Mouse (Mus musculus) kidney, adult 11 months (tissue): ENCODE results near the gene Specc1.

Experiments
- DNase-seq: peaks from one replicate; pipeline ENCODE4 v3.0.0; 2022

Gene Specc1

DNA sequence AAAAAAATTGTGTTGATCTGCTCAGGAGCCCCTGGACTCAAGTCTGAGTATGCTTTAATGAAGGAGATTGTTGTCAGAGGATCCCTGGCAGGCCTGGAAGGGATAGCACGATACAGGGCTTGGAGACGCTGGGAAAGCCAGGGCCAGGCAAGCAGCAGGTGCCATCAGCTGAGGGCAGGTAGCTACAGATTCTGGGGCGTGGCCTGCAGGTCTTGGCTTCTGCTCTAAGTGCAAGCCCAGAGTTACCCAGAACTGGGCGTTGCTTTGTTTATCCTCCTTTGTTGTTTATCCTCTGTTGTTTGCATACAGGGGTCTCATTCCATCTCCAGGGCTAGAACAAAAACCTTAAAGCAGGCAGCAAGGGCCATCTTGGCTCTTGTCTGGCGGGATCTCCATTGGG lies 296.8 kb downstream of the Specc1 start:
- DNase-seq, result no peak

GRCm38 (mm10) chr11:62259214-62259613 lies 302.7 kb downstream of the Specc1 start:
- no peak for DNase-seq

DNA sequence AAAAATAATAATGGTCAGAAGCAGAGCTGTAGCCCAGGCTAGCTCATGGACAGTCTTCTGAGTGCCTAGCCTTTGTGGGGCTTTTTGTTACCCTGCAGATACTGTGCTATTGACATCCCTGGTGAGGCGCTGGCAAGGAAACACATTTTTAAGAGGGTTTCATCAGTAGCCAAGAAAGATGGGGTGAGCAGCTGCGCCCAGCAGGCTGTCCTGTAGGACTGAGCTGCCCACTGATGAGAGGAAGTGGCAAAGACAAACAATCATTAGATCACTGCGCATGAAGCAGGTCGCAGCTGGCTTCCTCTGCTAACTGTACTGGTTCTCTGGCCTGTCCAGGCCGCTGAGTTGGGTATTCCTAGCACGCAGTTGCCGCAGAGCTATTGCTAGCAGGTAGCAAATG lies 307.0 kb downstream of the Specc1 start:
- DNase-seq, result no peak

DNA sequence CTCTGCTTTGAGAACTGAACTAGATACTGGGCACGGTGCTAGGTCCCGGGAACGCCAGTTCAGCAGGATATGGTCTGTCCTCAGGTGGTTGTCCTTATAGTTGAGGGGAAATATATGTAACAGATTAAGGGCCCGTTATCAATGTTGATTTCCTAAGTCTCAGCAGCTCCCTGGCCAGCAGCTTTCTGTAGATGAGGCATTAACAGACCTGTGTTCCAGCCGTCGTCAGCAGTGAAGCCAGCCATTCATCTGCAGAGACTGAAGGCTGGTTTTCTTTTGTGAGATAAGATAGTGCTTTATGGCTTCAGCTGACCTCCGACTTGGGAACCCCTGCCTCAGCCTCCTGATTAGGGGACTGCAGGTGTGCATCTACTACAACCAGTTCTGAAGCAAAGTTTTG lies 307.5 kb downstream of the Specc1 start:
- DNase-seq, result no peak

DNA sequence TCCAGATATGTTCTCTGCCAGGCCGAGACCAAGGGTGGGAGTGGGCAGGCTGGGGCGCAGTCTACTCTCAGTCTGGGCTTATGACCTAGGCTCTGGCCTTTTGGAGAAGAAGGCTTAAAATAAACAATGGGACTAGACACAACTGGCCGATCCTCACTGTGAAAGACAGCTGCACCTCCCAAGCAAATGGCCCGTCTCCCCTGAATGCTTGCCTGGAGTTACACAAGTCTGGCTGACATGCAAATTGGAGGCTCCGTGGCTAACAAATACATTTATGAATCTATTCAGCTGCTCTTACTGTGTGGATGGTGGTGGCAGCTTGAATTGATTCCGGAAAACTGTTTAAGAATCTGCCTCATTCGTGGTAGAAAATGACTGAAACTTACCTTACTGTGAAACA lies 309.1 kb downstream of the Specc1 start:
- DNase-seq, result no peak

DNA sequence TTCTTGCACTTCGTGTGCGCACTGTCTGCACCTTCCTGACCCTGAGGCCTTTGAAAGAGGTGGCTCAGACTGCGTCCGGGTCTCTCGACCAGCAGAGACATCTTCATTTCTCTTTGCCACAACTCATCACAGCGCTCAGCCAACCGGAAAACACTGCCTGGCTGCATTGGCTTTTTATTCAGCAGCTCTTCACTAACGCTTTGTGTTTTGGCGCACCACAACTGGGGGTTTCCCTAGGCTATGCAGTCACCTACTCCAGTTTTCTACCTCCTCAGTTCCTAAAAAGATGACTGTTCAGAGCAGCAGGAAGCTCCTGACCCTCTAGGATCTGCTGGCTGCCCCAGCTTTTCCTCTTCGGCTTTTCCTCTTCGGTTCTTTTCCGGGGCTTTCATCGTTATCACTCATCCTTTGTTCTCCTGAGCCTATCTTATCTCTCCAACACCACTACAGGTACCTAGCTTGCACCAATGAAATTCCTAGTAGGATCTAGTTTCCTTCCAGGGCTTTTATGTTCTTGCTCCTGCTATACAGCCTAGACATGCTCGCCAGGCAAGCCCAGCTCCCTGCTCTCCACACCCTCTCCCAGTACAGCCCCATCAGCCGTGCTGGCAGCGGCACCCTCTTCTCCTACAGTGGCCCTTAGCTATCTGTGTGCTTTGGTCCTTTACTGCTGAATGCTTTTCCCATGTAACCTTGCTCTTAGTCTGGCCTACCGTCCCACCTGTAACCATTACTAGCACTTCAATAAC lies 310.1 kb downstream of the Specc1 start:
- no peak for DNase-seq

DNA sequence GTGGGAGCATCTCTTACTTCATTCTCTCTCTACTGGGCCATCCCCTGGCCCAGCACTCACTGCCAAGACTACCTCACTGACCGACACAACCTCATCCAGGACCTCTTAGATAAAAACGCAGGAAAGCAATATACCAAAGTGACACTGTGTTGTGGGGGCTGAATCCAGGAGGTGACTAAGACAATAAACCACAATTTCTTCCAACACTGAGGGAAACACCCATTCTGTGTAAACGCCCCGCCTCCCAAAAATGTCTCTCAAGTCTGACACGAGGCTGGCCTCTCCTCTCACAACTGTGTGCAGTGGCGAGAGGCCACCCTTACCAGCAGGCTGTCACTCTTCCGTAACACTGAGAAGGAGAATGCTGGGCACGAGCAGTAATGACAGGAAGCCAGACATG lies 311.8 kb downstream of the Specc1 start:
- no peak for DNase-seq

DNA sequence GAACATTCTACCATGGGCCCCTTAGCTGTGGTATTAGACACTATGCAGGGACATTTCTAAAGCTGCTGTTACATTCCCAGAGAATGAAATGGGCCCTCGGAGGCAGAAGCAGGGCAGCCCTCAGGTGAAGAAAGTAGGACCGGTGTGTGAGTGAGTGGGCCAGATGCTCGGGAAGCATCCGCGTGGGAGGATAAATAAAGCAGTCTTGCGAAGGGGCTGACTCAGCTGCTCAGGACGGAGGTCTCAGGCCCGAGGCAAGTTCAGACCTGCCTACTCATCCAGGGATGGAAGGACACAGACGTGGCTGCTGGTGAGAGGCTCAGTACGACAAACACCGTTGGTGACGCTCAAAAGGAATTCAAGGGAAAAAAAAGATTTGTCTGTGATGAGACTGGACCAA lies 312.5 kb downstream of the Specc1 start:
- DNase-seq, result no peak

DNA sequence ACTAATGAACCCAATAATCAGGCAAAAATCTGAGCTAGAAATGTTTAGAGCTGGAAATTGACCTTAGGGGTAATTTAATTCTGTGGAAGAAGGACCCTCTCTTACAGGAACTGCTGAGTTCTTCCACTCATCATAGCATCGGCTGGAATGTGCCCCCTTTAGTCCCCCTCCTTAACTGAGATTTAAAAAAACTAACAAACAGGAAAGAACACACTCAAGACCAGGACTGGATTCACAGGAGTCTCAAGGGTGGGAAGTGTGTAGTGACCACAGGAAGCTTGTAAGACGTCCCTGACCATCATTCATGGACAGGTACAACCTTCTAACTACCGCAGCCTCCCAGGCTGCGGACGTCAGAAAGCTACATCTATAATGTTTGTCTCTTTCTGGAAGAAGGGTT lies 314.3 kb downstream of the Specc1 start:
- DNase-seq, result no peak
